Mouse (Mus musculus): Measurements from ENCODE around the gene Rpn2.

- no peak for TF ChIP-seq CTCF (IDR thresholded peaks at IDR 0.05; ENCODE audit: low read depth, low read length)
- TF ChIP-seq POLR2A (IDR thresholded peaks at IDR 0.05; ENCODE audit: borderline replicate concordance, low read depth, low read length) = no peak
Measured at GRCm38 (mm10) chr2:157371696-157372095, 92.9 kb downstream of the Rpn2 start.
